Mouse (Mus musculus) mammary gland, adult 2 months (tissue): ENCODE data around the gene Herpud2. TPM values are rescaled to one million over a fixed set of nuclear protein-coding genes. Genes with fewer than 3 reads are reported as not detected.

ENCODE experiments used
- polyA plus RNA-seq: library from polyadenylated mRNA; depleted of rRNA; stranded (reverse); fragments of >200 nt; gene quantifications from 2 replicates; pipeline ENCODE4 v1.2.3, GENCODE M21; 2012; ENCODE audit warnings: low replicate concordance; rRNA removed

The Herpud2 gene
- polyA plus RNA-seq: 34.3 and 78.0 TPM in 2 replicates

DNA sequence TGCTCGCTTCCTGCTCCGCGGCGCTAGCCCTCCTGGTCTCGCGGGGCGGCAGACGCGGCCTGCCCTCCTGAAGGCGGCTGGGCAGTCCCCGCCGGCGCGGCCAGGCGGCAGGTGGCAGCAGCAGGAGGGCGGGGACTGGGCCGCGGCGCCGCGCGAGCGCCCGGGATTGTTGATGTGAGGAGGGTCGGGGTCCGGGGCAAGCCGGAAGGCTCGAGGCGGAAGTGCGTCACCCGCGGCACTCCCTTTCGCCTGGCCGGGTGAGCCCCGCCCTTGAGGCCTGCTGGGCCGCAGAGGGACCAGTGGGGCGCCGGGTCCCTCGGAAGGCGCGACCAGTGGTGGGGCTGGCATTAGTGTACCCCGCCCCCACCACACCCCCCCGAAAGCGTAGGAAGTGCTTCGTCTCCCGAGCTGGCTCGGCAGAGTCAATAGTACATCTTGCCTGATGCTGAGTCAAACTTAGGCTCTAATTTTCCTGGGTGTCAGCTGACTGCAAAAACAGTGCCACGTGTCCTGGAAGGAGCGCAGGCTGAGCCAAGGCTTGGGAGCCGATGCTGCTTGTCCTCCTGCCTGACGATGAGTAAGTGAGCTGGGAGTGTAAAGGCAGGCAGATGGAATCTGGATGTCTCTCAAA is at the start of gene Herpud2:
Herpud2 (minus strand) TSS at position 210 of the 631 bp plus-strand sequence.

DNA sequence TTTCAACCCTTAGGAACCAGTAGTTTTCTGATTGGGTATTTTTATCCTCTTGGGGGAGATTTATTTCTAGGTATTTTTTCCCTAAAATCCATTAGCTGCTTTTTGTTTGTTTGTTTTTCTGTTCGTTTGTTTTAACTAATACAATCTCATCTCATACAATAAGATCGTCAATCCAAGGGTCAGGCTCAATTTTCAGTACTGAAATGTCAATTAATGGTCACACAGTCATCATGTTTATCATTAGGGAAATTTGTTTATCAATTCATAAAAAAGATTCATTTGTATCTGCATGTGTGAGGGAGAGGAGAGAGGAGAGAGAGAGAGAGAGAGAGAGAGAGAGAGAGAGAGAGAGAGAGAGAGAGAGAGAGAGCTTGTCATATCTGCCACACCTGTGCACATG is 62.5 kb downstream of the Herpud2 start, which contains the start of gene Gm10181:
Gm10181 (plus strand) TSS at position 301 of the 400 bp plus-strand sequence.

Other genes with a start within 250 kb of the Herpud2 start
- not detected in 2 replicates for gene Gm10181, start 62.4 kb downstream of the Herpud2 start, polyA plus RNA-seq
- 5.6 and 15.3 TPM in 2 replicates for gene Sept7, start 100.6 kb upstream of the Herpud2 start, polyA plus RNA-seq